Mouse (Mus musculus) heart, postnatal 10 days (tissue): ENCODE measurements around the gene Eef2. TPM values are rescaled to one million over a fixed set of nuclear protein-coding genes. Genes with fewer than 3 reads are reported as not detected.
"Not testable (repeated sequence)": the region's sequence is repeated elsewhere in the genome, so short reads cannot be mapped to it uniquely, and the experiment has no call there.

Experiments
- DNase-seq, 2 experiments: peaks; one replicate each; pipeline ENCODE4 v3.0.0; 2021
- intact Hi-C: fragments of 180-260 bp; cut with DNase I; formaldehyde crosslinking; loops from one replicate; pipeline ENCODE4 v1.15.1; 2025
- total RNA-seq, 2 experiments: library from RNA; stranded (reverse); gene quantifications; 2 replicates each; pipeline ENCODE4 v1.2.3; 2021

Gene Eef2
- total RNA-seq, 2 experiments from 2014 or later = 1,333 to 1,385 TPM

DNA sequence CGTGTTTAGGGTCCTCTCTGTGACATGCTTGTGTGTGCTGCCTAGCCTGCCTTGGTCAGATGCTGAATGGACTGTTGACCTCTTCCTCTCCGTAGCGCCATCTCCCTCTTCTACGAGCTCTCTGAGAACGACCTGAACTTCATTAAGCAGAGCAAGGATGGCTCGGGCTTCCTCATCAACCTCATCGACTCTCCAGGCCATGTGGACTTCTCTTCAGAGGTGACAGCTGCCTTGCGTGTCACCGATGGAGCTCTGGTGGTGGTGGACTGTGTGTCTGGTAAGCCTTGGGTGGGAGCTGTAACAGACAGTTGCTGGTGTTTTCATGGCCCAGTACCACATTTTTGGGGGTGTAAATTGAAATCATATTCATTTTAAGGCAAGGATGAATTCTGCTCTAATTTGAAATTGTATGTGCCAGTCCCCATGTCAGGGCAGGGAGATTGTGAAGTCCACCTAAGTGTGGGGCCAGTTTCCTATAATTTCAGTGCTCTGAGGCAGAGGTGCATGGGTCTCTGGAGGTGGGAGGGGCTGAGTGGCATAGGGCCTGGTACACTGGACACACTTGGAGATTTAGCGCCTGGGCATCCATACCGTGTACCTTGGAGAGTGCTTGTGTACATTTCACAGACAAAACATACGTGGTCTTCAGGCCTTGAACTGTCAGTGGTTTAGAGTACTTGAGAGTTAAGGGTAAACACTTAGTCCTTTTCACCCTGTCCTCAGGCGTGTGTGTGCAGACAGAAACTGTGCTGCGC is 1.7 kb downstream of the Eef2 start:
- intact Hi-C loops = loop anchor here (5.0 kb wide), 3 partner anchors 41 to 381 kb away; partner anchors contain the start of genes Plekhj1, Sf3a2 and Zbtb7a
- peak; percentile 22 to 24 for DNase-seq

- no peak for DNase-seq
- intact Hi-C loops = loop anchor here (5.0 kb wide), 3 partner anchors 42 to 382 kb away; partner anchors contain the start of genes Plekhj1, Sf3a2 and Zbtb7a
These were observed 2.5 kb downstream of the Eef2 start for GRCm38 (mm10) chr10:81178927-81179326.

DNA sequence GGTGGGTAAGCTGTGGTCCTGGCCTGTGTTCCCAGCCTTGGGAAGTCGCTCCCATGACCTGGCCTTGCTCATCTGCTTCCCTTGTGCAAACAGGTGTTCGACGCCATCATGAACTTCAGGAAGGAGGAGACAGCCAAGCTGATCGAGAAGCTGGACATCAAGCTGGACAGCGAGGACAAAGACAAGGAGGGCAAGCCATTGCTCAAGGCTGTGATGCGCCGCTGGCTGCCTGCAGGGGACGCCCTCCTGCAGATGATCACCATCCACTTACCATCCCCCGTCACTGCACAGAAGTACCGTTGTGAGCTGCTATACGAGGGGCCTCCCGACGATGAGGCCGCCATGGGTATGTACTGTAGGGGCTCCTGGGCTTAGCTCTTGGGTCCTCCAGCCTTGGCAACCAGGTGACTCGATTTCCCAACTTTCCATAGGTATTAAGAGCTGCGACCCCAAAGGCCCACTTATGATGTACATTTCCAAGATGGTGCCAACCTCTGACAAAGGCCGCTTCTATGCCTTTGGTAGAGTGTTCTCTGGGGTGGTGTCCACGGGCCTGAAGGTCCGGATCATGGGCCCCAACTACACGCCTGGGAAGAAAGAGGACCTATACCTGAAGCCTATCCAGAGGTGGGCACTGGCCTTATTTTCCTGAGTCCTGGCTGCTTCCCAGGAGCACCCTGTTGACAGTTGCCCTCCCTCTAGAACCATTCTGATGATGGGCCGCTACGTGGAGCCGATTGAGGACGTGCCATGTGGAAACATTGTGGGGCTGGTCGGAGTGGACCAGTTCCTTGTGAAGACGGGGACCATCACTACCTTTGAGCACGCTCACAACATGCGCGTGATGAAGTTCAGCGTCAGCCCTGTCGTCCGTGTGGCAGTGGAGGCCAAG is 3.3 kb downstream of the Eef2 start:
- intact Hi-C loops = loop anchor here (5.0 kb wide), 3 partner anchors 42 to 382 kb away; partner anchors contain the start of genes Plekhj1, Sf3a2 and Zbtb7a
- DNase-seq = no peak

DNA sequence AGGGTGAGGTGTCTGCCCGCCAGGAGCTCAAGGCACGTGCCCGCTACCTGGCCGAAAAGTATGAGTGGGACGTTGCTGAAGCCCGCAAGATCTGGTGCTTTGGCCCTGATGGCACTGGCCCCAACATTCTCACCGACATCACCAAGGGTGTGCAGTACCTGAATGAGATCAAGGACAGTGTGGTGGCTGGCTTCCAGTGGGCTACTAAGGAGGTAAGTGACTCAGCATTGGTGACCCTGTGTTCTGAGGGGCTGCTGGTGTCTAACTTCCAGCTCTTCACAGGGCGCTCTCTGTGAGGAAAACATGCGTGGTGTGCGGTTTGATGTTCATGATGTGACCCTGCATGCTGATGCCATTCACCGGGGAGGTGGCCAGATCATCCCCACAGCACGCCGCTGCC is 4.5 kb downstream of the Eef2 start:
- DNase-seq = no peak
- intact Hi-C loops = no loop called here

DNA sequence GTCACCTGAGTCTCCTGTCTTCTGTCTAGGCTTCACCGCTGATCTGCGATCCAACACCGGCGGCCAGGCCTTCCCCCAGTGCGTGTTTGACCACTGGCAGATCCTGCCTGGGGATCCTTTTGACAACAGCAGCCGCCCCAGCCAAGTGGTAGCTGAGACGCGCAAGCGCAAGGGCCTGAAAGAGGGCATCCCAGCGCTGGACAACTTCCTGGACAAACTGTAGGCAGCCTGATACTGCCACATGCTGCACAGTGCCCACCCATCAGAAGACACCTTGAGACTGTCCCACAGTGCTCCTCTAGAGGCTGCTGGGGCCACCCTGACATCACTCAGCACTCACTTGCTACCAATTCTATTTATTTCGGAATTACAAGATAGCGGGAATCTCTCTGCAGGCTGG is 5.4 kb downstream of the Eef2 start:
- peak; percentile 20 to 27 for DNase-seq
- intact Hi-C loops = not testable (repeated sequence)

- DNase-seq = peak; percentile 98
- intact Hi-C loops = no loop called here
These were observed 6.2 kb downstream of the Eef2 start, which contains the start of gene Dapk3 for GRCm38 (mm10) chr10:81182336-81183333. Dapk3 (plus strand) TSS chr10:81183005.

- DNase-seq = no peak
- intact Hi-C loops = no loop called here
These were observed 7.4 kb downstream of the Eef2 start, which contains the start of gene 4930442H23Rik for GRCm38 (mm10) chr10:81183805-81184204. 4930442H23Rik (minus strand) TSS chr10:81183849.

DNA sequence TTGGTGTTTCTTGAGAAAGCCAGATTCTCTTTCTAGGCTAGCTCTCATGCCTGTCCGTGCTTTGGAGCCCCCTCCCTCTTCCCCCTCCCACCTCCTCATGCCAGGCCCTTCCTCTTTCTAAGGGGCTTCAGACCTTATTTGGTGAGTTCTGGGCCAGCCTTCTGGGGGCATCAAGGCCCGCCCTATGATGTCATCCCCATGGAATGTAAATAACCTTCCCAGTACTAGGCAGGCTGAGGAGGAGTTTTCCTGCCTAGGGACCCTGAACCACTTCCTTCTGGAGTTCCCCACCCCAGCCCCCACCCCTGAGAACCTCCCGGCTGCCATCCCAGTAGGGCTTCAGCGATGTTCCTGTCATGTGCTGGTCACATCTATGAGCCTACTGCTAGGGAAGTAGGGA is 8.3 kb downstream of the Eef2 start:
- no peak for DNase-seq
- intact Hi-C loops = no loop called here

DNA sequence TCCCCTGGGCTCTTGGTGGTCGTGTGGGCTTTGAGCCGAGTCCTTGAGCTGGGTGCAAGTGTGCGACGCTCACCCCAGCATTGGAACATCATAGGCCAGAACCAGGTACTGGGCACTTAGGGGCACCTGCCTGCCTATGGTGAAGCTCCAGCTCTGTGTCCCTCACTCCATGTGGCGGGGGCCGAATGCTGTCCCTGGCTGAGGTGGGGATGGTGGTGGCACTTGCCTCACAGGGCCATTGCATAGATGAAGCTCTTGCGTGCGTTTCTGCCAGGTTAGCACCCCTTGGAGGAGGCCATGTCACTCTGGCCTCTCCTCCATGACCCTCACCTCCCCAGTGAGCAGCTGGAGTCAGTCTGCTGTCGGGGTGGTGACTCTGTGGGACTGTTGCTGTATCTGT is 10.7 kb downstream of the Eef2 start:
- intact Hi-C loops = no loop called here
- no peak for DNase-seq

GRCm38 (mm10) chr10:81189821-81190220 is 13.4 kb downstream of the Eef2 start:
- DNase-seq = no peak
- intact Hi-C loops = no loop called here

- intact Hi-C loops = no loop called here
These were observed 13.9 kb downstream of the Eef2 start for GRCm38 (mm10) chr10:81190236-81190911.

GRCm38 (mm10) chr10:81190912-81191321 is 14.5 kb downstream of the Eef2 start:
- DNase-seq = no peak

More at GRCm38 (mm10) chr10:81190236-81190911, 13.9 kb downstream of the Eef2 start:
- peak in 1 of 2 experiments; percentile 61 for DNase-seq

DNA sequence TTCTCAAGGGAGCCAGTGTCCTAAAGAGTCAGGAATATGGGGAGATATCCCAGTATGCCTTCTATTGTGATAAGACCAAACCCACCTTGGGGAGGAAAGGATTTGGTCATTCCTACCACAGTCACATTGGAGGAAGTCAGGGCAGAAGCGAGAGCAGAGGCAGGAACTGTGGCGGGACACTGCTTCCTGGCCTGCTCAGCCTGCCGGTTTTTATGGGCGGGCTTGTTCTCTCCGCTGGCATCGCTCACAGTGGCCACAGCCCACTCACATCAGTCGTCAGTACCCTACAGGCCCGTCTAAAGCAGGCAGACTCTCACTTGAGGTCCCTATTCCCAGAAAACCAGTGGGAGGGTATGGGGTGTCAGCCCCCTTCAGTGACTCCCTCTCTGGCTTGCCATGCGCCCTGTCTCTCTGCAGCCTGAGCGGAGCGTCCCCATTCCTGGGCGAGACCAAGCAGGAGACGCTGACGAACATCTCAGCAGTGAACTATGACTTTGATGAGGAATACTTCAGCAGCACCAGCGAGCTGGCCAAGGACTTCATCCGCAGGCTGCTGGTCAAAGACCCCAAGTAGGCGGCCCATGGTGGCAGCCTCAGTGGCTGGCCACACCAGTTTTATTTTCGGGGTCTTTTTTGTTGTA is 15.0 kb downstream of the Eef2 start:
- intact Hi-C loops = no loop called here
- DNase-seq = peak; percentile 33 to 47

More at GRCm38 (mm10) chr10:81190912-81191321, 14.5 kb downstream of the Eef2 start:
- intact Hi-C loops = no loop called here

DNA sequence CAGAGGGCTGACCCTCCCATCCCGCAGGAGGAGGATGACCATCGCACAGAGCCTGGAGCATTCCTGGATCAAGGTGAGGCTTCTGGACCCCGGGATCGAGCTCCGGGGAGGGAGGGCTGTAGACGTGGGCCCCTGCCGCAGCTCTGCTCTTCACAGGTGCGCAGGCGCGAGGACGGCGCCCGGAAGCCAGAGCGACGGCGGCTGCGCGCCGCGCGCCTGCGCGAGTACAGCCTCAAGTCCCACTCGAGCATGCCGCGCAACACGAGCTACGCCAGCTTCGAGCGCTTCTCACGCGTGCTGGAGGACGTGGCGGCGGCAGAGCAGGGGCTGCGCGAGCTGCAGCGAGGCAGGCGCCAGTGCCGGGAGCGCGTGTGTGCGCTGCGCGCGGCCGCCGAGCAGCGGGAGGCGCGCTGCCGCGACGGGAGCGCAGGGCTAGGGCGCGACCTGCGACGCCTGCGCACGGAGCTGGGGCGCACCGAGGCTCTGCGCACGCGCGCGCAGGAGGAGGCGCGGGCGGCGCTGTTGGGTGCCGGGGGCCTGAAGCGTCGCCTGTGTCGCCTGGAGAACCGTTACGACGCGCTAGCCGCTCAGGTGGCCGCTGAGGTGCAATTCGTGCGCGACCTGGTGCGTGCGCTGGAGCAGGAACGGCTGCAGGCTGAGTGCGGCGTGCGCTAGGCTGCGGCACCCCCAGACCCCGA is 16.0 kb downstream of the Eef2 start:
- intact Hi-C loops = no loop called here
- peak; percentile 87 to 90 for DNase-seq

- DNase-seq = peak; percentile 66 to 76
- intact Hi-C loops = no loop called here
These were observed 16.6 kb downstream of the Eef2 start for GRCm38 (mm10) chr10:81192968-81193501.

GRCm38 (mm10) chr10:81193991-81194774 is 17.8 kb downstream of the Eef2 start:
- peak; percentile 82 to 83 for DNase-seq
- intact Hi-C loops = no loop called here

DNA sequence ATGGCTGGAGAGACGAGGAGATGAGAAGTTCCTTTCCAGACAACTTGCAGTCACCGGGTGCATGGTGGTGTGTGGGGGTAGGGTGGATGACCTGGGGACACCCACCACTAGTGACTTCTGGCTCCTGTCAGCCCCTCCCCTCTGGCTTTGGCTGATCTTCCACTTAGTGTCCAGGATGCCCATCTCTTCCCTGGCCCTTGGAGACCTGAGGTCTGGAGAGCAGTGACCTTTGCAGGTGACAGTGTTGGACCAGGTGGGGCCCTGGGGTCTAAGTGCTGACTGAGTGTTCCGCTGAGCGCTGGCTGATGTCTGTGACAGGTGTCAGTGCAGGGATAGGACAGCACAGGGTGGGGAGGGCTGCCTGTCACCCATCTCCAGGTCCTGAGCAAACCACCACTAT is 18.9 kb downstream of the Eef2 start:
- DNase-seq = peak; percentile 32 to 55
- intact Hi-C loops = loop anchor here (5.0 kb wide), 1 partner anchor 252 kb away; no protein-coding TSS in a partner anchor
